Mouse (Mus musculus) 3T3-L1 (cell line): ENCODE results near the gene Hapln2.

Experiments
- DNase-seq: peaks from one replicate; pipeline ENCODE4 v3.0.0-alpha.2; 2015; ENCODE audit warnings: low read depth, low spot score

Gene Hapln2

GRCm38 (mm10) chr3:88027434-88028186 lies at the start of gene Hapln2:
Gene Hapln2 (minus strand): TSS chr3:88027583.
- peak; percentile 45 for DNase-seq

GRCm38 (mm10) chr3:88074766-88075165 lies 47.4 kb upstream of the Hapln2 start:
- no peak for DNase-seq

GRCm38 (mm10) chr3:88074351-88074750 lies 47.0 kb upstream of the Hapln2 start:
- DNase-seq = no peak

GRCm38 (mm10) chr3:88073631-88074030 lies 46.2 kb upstream of the Hapln2 start:
- DNase-seq = no peak

GRCm38 (mm10) chr3:88071783-88072182 lies 44.4 kb upstream of the Hapln2 start:
- peak; percentile 95 for DNase-seq

GRCm38 (mm10) chr3:88068386-88068785 lies 41.0 kb upstream of the Hapln2 start:
- peak; percentile 53 for DNase-seq

GRCm38 (mm10) chr3:88057902-88058696 lies 30.7 kb upstream of the Hapln2 start, which contains the start of gene Naxe:
Gene Naxe (minus strand): TSS chr3:88058495.
- peak; percentile 92 for DNase-seq

- DNase-seq = no peak
These were observed 29.6 kb upstream of the Hapln2 start for GRCm38 (mm10) chr3:88057030-88057429.

- DNase-seq = no peak
These were observed 22.1 kb upstream of the Hapln2 start for GRCm38 (mm10) chr3:88049532-88049931.

- peak; percentile 98 for DNase-seq
These were observed 15.5 kb upstream of the Hapln2 start, which contains the start of gene Gpatch4 for GRCm38 (mm10) chr3:88042661-88043421. Gene Gpatch4 (plus strand): TSS chr3:88043108.

- peak; percentile 80 for DNase-seq
These were observed 8.3 kb upstream of the Hapln2 start for GRCm38 (mm10) chr3:88035561-88036293.

GRCm38 (mm10) chr3:88033506-88033905 lies 6.1 kb upstream of the Hapln2 start:
- no peak for DNase-seq

- no peak for DNase-seq
These were observed 3.4 kb upstream of the Hapln2 start for GRCm38 (mm10) chr3:88030608-88031395.

GRCm38 (mm10) chr3:88026823-88027222 lies 560 bp downstream of the Hapln2 start:
- DNase-seq = no peak

GRCm38 (mm10) chr3:88023192-88024074 lies 4.0 kb downstream of the Hapln2 start:
- DNase-seq = no peak

- no peak for DNase-seq
These were observed 4.8 kb downstream of the Hapln2 start for GRCm38 (mm10) chr3:88022322-88023191.

GRCm38 (mm10) chr3:88010634-88011265 lies 16.6 kb downstream of the Hapln2 start:
- DNase-seq = peak; percentile 74
